Mouse (Mus musculus) C2C12 (cell line): ENCODE data around the gene Fut8. TPM values are rescaled to one million over a fixed set of nuclear protein-coding genes. Genes with fewer than 3 reads are reported as not detected.

Experiments used
- H3K27me3 ChIP-seq: one replicate; pipeline ENCODE4 v1.6.1; 2011; ENCODE audit not compliant: control insufficient read depth, insufficient read depth, insufficient read length
- H3K36me3 ChIP-seq: one replicate; pipeline ENCODE4 v1.6.1; 2011; ENCODE audit not compliant: control insufficient read depth, insufficient read depth
- H3K4me3 ChIP-seq: one replicate; pipeline ENCODE4 v1.5.1; 2011; ENCODE audit warnings: mild to moderate bottlenecking, control low read depth; ENCODE audit not compliant: poor library complexity, insufficient read depth, severe bottlenecking
- H3K79me2 ChIP-seq: one replicate; pipeline ENCODE4 v1.6.1; 2011; ENCODE audit not compliant: control insufficient read depth, insufficient read depth
- H3K79me3 ChIP-seq: one replicate; pipeline ENCODE4 v1.6.1; 2011; ENCODE audit warnings: low read depth, control low read depth
- H3ac ChIP-seq: one replicate; pipeline ENCODE3; 2011; ENCODE audit warnings: low read depth; ENCODE audit not compliant: control insufficient read depth, insufficient read length
- CEBPB ChIP-seq: IDR thresholded peaks from one replicate; pipeline ENCODE4 v1.6.1; 2011; ENCODE audit warnings: low read depth, mild to moderate bottlenecking, control low read depth, moderate library complexity
- CTCF ChIP-seq: IDR thresholded peaks from one replicate; pipeline ENCODE4 v1.5.1; 2011; ENCODE audit not compliant: control insufficient read depth, insufficient read depth, insufficient read length
- FOSL1 ChIP-seq: IDR thresholded peaks from one replicate; pipeline ENCODE4 v1.8.0; 2011; ENCODE audit warnings: mild to moderate bottlenecking, low read length; ENCODE audit not compliant: poor library complexity, insufficient read depth, severe bottlenecking
- MAX ChIP-seq: IDR thresholded peaks from one replicate; pipeline ENCODE4 v1.6.1; 2011; ENCODE audit warnings: mild to moderate bottlenecking, control low read depth
- MYOD1 ChIP-seq: IDR thresholded peaks from one replicate; pipeline ENCODE4 v1.6.1; 2011; ENCODE audit warnings: low read depth; ENCODE audit not compliant: control insufficient read depth, insufficient read length
- MYOG ChIP-seq: IDR thresholded peaks from one replicate; pipeline ENCODE4 v1.6.1; 2011; ENCODE audit not compliant: control insufficient read depth, insufficient read length; ENCODE audit errors: extremely low read depth
- USF1 ChIP-seq: IDR thresholded peaks from one replicate; pipeline ENCODE4 v1.6.1; 2011; ENCODE audit warnings: low read depth, mild to moderate bottlenecking, control low read depth, moderate library complexity
- polyA plus RNA-seq: library from polyadenylated mRNA; unstranded; fragments of >200 nt; fragmentation: generic; extraction: Trizol; gene quantifications from one replicate; pipeline ENCODE4 v1.2.1, GENCODE M21; 2012; ENCODE audit warnings: missing spikeins

Gene Fut8
- polyA plus RNA-seq, 1 experiment = 12.6 TPM

DNA sequence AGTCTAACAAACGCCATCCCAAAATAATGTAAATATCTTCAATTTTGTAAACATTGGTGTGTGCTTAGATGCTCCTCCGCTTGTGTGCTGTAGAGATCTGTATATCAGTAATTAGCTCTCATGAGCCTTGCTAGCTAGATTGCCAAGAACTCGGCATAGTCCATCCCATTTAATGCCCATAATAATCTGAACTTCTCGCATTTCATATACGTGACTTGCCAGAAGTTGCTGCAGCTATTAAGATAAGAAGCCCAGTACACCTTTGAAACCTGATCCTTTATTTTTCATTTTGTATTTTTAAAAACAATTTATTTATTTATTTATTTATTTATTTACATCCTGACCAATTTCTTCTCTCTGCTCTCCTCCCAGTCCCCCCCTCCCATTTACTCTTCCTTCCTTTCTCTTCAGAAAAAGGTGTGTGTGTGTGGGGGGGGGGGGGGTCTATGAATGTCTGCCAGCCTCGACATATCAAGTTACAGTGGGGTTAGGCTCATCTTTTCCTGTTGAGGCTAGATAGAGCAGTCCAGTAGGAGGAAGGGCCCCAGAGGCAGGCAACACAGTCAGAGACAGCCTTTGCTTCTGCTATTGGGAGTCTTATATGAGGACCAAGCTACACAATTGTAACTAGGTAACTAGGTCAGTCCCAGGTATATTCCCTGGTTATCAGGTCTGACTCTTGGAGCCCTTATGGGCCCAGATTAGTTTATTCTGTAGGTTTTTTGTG lies 183.9 kb downstream of the Fut8 start:
- H3K4me3 ChIP-seq = no peak overlapping the region
- no peak for TF ChIP-seq CEBPB
- H3ac ChIP-seq = no peak overlapping the region
- H3K79me2 ChIP-seq = no peaks in the 10 kb centered on the region
- H3K79me3 ChIP-seq = no peaks in the 10 kb centered on the region
- no peaks in the 10 kb centered on the region for H3K36me3 ChIP-seq
- H3K27me3 ChIP-seq = no peaks in the 10 kb centered on the region

DNA sequence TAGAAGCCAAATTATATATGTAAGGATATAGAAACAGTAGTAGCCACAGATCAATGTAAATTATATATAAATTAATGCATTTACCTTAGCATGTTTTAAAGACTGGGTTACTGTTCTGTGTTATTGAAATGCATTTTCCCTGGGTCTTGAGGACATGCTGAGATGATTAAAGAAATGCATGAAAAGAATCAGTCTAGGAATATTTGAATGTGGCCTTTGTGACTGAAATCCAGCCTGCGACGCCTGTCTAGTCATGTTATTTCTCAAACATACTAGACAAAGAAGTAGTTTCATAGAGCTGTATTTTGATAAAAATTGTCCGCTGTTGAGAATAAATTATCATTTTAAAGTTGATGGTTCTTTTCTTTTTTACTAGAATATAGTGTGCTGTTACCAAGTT lies 188.2 kb downstream of the Fut8 start:
- H3K27me3 ChIP-seq = no peaks in the 10 kb centered on the region
- H3K36me3 ChIP-seq = no peaks in the 10 kb centered on the region
- no peaks in the 10 kb centered on the region for H3K79me3 ChIP-seq
- H3K79me2 ChIP-seq = no peaks in the 10 kb centered on the region
- no peak for TF ChIP-seq FOSL1
- TF ChIP-seq MYOG = no peak
- TF ChIP-seq CTCF = no peak
- no peak for TF ChIP-seq CEBPB
- TF ChIP-seq MYOD1 = no peak
- TF ChIP-seq MAX = no peak
- TF ChIP-seq USF1 = no peak
- no peak overlapping the region for H3ac ChIP-seq
- H3K4me3 ChIP-seq = no peak overlapping the region

DNA sequence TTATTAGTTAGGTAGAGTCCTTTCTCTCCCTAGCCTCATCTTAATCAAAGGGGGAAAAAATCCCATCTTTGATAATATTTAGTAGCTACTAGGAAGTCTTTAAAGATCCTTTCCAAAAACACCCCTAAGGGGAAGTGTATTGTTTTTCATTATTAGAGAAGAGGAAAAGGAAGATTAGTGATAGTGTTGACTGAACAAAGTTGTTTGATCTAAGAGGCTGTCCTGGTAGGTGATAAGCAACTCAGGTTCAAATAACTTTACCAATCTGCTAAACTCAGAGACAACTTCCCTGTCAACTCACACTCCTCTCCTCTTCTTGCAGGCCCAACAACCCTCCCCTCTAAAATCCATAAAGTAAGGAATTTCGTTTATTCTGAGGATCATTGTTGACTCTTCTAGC lies 190.2 kb downstream of the Fut8 start:
- no peaks in the 10 kb centered on the region for H3K79me2 ChIP-seq
- no peak overlapping the region for H3ac ChIP-seq
- no peaks in the 10 kb centered on the region for H3K36me3 ChIP-seq
- H3K27me3 ChIP-seq = no peaks in the 10 kb centered on the region
- no peak overlapping the region for H3K4me3 ChIP-seq
- H3K79me3 ChIP-seq = no peaks in the 10 kb centered on the region
- TF ChIP-seq MAX (no peak), FOSL1 (no peak), CTCF (no peak), MYOG (no peak), MYOD1 (no peak), USF1 (no peak), CEBPB (no peak)

DNA sequence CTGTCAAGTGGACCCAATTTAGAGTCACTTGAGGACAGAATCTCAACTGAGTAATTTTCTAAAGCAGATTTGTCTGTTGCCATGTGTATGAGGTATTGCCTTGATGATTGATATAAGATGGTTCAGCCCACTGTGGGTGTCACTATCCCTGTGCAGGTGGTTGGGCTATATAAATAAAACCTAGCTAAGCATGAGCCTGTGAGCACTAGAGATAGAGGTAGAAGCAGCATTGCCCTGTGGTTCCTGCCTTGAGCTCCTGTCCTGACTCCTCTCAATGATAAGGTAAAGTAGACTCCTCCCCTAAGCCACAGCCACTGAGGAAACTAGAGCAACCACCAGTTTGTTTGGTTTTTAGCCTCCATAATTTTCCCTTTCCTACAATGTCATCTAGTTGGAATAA lies 191.5 kb downstream of the Fut8 start:
- Histone ChIP-seq H3K27me3 (no peaks in the 10 kb centered on the region), H3K79me3 (no peaks in the 10 kb centered on the region), H3ac (no peak overlapping the region), H3K36me3 (no peaks in the 10 kb centered on the region), H3K4me3 (no peak overlapping the region), H3K79me2 (no peaks in the 10 kb centered on the region)
- TF ChIP-seq FOSL1 (no peak), MAX (no peak), CEBPB (no peak), MYOG (no peak), CTCF (no peak), USF1 (no peak), MYOD1 (no peak)

DNA sequence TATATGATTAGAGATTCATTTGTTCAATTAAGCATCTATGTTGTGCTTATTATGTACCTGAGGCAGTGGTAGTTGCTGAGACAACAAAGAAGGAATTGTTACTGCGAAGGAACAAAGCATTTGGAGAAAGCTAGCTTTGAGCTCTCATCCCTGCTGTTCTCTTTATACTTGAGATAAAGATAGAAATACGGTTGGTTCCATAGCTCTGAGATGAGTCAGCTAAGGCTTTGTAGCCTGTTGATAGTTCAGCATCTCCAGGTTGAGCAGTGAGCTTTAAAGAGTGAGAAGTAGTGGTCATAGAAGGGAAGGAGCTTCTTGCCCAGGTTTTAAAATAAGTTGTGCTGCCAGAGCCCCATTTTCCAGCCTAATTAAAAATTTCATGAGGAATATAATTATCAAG lies 198.8 kb downstream of the Fut8 start:
- no peaks in the 10 kb centered on the region for H3K79me2 ChIP-seq
- H3K4me3 ChIP-seq = no peak overlapping the region
- no peaks in the 10 kb centered on the region for H3K79me3 ChIP-seq
- no peaks in the 10 kb centered on the region for H3K36me3 ChIP-seq
- H3ac ChIP-seq = no peak overlapping the region
- no peak for TF ChIP-seq CEBPB
- H3K27me3 ChIP-seq = no peaks in the 10 kb centered on the region

DNA sequence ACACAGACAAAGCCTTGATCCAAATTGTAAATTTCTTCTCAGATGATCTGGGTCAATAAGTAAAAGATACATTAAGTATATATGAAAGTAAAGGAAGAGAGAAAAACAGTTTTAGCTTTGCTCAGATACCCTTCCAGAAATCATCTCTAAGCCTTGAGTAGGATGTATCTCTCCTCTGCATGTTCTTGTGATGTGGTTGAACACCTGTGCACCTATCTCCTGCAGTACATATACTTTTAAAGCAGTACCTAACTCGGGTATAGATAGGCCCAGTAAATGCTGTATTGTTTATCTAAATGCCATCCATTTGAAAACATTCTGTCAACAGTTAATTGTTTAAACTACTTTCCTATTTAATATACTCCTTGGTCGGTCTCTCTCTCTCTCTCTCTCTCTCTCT lies 212.9 kb downstream of the Fut8 start:
- TF ChIP-seq FOSL1 (no peak), USF1 (no peak), CTCF (no peak), MYOG (no peak), MAX (no peak)
- H3ac ChIP-seq = no peak overlapping the region

More for the DNA sequence above, 212.9 kb downstream of the Fut8 start:
- Histone ChIP-seq H3K4me3 (no peak overlapping the region), H3K79me3 (no peaks in the 10 kb centered on the region), H3K27me3 (no peaks in the 10 kb centered on the region), H3K79me2 (no peaks in the 10 kb centered on the region), H3K36me3 (peaks cover 23% of the 10 kb centered on the region)
